21 mouse cellular contexts compared by ENCODE assay signal in the genomic region with DNA sequence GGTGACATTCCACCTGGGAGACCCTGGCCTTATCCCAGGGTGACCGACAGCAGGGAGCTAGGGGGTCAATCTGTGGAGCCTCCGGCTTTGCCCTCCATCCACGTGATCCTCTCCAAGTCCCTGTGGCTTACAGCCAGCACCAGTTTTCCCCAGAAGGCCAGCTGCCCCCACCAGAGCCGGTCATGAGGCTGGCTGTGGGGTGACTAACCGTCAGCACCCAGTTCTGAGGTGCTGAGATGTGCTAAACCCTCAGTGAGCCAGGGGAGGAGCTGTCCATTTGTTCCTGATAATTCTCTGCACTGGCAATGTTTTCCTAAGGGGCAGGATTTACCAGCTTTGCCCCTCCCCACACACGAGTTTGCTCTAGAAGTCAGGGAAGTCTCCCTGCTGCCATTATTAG. TPM values are rescaled to one million over a fixed set of nuclear protein-coding genes. Genes with fewer than 3 reads are reported as not detected.
DNase-seq lines count a peak whose midpoint lies in the region; ATAC-seq and TF ChIP-seq lines count a peak whose summit lies in the region.
"Had no signal": no experiment of that assay in that cellular context is flagged by ENCODE, and none has a peak within 500 bp of the region (broad histone marks: within the 10 kb centered on the region; RNA-seq: fewer than 3 reads in every experiment).

No protein-coding gene starts in this region.

- ATAC-seq in heart, postnatal 0 days (ENCODE audit: insufficient read depth, low read depth), result peak; percentile 82
- peak; percentile 31; the same call in 1 of the 2 replicates for ATAC-seq in liver, embryonic 13.5 days (ENCODE audit: low read depth)
- no peak for ATAC-seq in liver, postnatal 0 days
- ATAC-seq: forebrain, embryonic 15.5 days; liver, embryonic 12.5 days; midbrain, embryonic 15.5 days had no signal

- H3K4me2 ChIP-seq in heart, postnatal 0 days (ENCODE audit: low read depth, low read length), result no peak overlapping the region
- no peak overlapping the region for H3K4me2 ChIP-seq in liver, embryonic 13.5 days
- H3K4me2 ChIP-seq in liver, postnatal 0 days (ENCODE audit: low read depth, low read length), result no peak overlapping the region
- H3K4me2 ChIP-seq: embryonic facial prominence, embryonic 15.5 days; forebrain, embryonic 15.5 days; hindbrain, embryonic 13.5 days; limb, embryonic 12.5 days; liver, embryonic 12.5 days; lung, embryonic 15.5 days; midbrain, embryonic 15.5 days; neural tube, embryonic 12.5 days had no signal

- H3K9ac ChIP-seq in heart, postnatal 0 days (replicated peaks; ENCODE audit: low read depth, low read length), result no peak overlapping the region
- no peak overlapping the region for H3K9ac ChIP-seq in liver, embryonic 13.5 days
- H3K9ac ChIP-seq in liver, postnatal 0 days (replicated peaks), result no peak overlapping the region
- H3K9ac ChIP-seq: embryonic facial prominence, embryonic 15.5 days; forebrain, embryonic 15.5 days; hindbrain, embryonic 13.5 days; limb, embryonic 12.5 days; liver, embryonic 12.5 days; lung, embryonic 15.5 days; midbrain, embryonic 15.5 days; neural tube, embryonic 12.5 days had no signal

- 23% methylated on average over 6 of the region's 6 CpGs for WGBS in heart, postnatal 0 days
- 62% methylated on average over 6 of the region's 6 CpGs for WGBS in liver, embryonic 13.5 days (ENCODE audit: insufficient replicate concordance)
- 70% methylated on average over 6 of the region's 6 CpGs for WGBS in liver, postnatal 0 days (ENCODE audit: insufficient replicate concordance)

- intact Hi-C loops in heart, postnatal 14 days (cut with DNase I), result no loop called here

- peaks cover 18% of the 10 kb centered on the region for H3K4me1 ChIP-seq in heart, postnatal 0 days (ENCODE audit: control insufficient read depth, insufficient read depth)
- peaks cover 21% of the 10 kb centered on the region for H3K4me1 ChIP-seq in liver, embryonic 13.5 days (replicated peaks)
- H3K4me1 ChIP-seq in liver, postnatal 0 days (ENCODE audit: insufficient read depth), result peaks cover 17% of the 10 kb centered on the region
- H3K4me1 ChIP-seq: embryonic facial prominence, embryonic 15.5 days; forebrain, embryonic 15.5 days; hindbrain, embryonic 13.5 days; limb, embryonic 12.5 days; lung, embryonic 15.5 days; midbrain, embryonic 15.5 days; neural tube, embryonic 12.5 days had no signal

- TF ChIP-seq EP300 in heart, postnatal 0 days (IDR thresholded peaks at IDR 0.05; ENCODE audit: low read depth), result peak; percentile 62; the same call in 1 of the 2 replicates
- no peak for TF ChIP-seq EP300 in liver, postnatal 0 days (IDR thresholded peaks at IDR 0.05; ENCODE audit: low read depth)

- peak overlapping the region; percentile 18 for H3K27ac ChIP-seq in heart, postnatal 0 days (ENCODE audit: low read depth)
- H3K27ac ChIP-seq in liver, embryonic 13.5 days, result no peak overlapping the region
- H3K27ac ChIP-seq in liver, postnatal 0 days (ENCODE audit: low read depth), result no peak overlapping the region
- H3K27ac ChIP-seq: embryonic facial prominence, embryonic 15.5 days; forebrain, embryonic 15.5 days; hindbrain, embryonic 13.5 days; limb, embryonic 12.5 days; liver, embryonic 12.5 days; lung, embryonic 15.5 days; midbrain, embryonic 15.5 days; neural tube, embryonic 12.5 days had no signal

- no peak overlapping the region for H3K4me3 ChIP-seq in heart, postnatal 0 days (ENCODE audit: low read depth, low read length)
- H3K4me3 ChIP-seq in liver, embryonic 13.5 days (replicated peaks), result no peak overlapping the region
- no peak overlapping the region for H3K4me3 ChIP-seq in liver, postnatal 0 days (ENCODE audit: low read depth, low read length)
- H3K4me3 ChIP-seq: embryonic facial prominence, embryonic 15.5 days; forebrain, embryonic 15.5 days; hindbrain, embryonic 13.5 days; limb, embryonic 12.5 days; liver, embryonic 12.5 days; lung, embryonic 15.5 days; midbrain, embryonic 15.5 days; neural tube, embryonic 12.5 days had no signal

- DNase-seq in heart, adult 11 months, result peak; percentile 90
- DNase-seq in heart, postnatal 14 days, result no peak
- peak; percentile 67 for DNase-seq in heart, postnatal 0 days (ENCODE audit: low spot score)
- no peak for DNase-seq in heart, adult 8-10 months (ENCODE audit: low spot score)
- no peak for DNase-seq in liver, embryonic 13.5 days
- no peak for DNase-seq in liver, postnatal 0 days
- no peak for DNase-seq in layer of hippocampus, adult 8-10 months (ENCODE audit: low spot score in 2 of 2)
- no peak for DNase-seq in lung, postnatal 25 days (ENCODE audit: low spot score)
- DNase-seq: adrenal gland, postnatal 25 days; cerebellum, adult 9-11 months; gastrocnemius, postnatal 14 days; lung, postnatal 4 days; right cerebral cortex, postnatal 14 days had no signal

- no peaks in the 10 kb centered on the region for H3K36me3 ChIP-seq in heart, postnatal 0 days (replicated peaks; ENCODE audit: control insufficient read depth, insufficient read depth, low read length)
- no peaks in the 10 kb centered on the region for H3K36me3 ChIP-seq in liver, embryonic 13.5 days
- no peaks in the 10 kb centered on the region for H3K36me3 ChIP-seq in liver, postnatal 0 days (replicated peaks; ENCODE audit: insufficient read depth, low read length)
- H3K36me3 ChIP-seq: embryonic facial prominence, embryonic 15.5 days; forebrain, embryonic 15.5 days; hindbrain, embryonic 13.5 days; limb, embryonic 12.5 days; liver, embryonic 12.5 days; lung, embryonic 15.5 days; midbrain, embryonic 15.5 days; neural tube, embryonic 12.5 days had no signal

- H3K9me3 ChIP-seq in heart, postnatal 0 days (replicated peaks; ENCODE audit: control insufficient read depth, low read length), result peaks cover 8% of the 10 kb centered on the region
- H3K9me3 ChIP-seq in liver, embryonic 13.5 days (replicated peaks), result no peaks in the 10 kb centered on the region
- no peaks in the 10 kb centered on the region for H3K9me3 ChIP-seq in liver, postnatal 0 days (ENCODE audit: low read length)
- H3K9me3 ChIP-seq: embryonic facial prominence, embryonic 15.5 days; forebrain, embryonic 15.5 days; hindbrain, embryonic 13.5 days; limb, embryonic 12.5 days; liver, embryonic 12.5 days; lung, embryonic 15.5 days; midbrain, embryonic 15.5 days; neural tube, embryonic 12.5 days had no signal

- H3K27me3 ChIP-seq in heart, postnatal 0 days (ENCODE audit: control insufficient read depth, insufficient read depth, low read length), result no peaks in the 10 kb centered on the region
- H3K27me3 ChIP-seq in liver, embryonic 13.5 days, result no peaks in the 10 kb centered on the region
- H3K27me3 ChIP-seq in liver, postnatal 0 days (ENCODE audit: insufficient read depth, low read length), result no peaks in the 10 kb centered on the region
- H3K27me3 ChIP-seq: embryonic facial prominence, embryonic 15.5 days; forebrain, embryonic 15.5 days; hindbrain, embryonic 13.5 days; limb, embryonic 12.5 days; lung, embryonic 15.5 days; midbrain, embryonic 15.5 days; neural tube, embryonic 12.5 days had no signal

- TF ChIP-seq CTCF in heart, postnatal 0 days (IDR thresholded peaks at IDR 0.05; ENCODE audit: low read depth), result no peak
- no peak for TF ChIP-seq CTCF in liver, postnatal 0 days (IDR thresholded peaks at IDR 0.05; ENCODE audit: low read depth)

RNA-seq across cellular contexts. Expression of a gene that starts 40.3 kb away (rescaled TPM):
- total RNA-seq in heart, postnatal 14 days (2021), result 100 to 1,000 TPM; 273 to 386 TPM
- 35.3 and 71.7 TPM in 2 replicates for total RNA-seq in heart, postnatal 0 days (2014; rRNA removed; ENCODE audit: low replicate concordance)
- 46.5 and 57.1 TPM in 2 replicates for polyA plus RNA-seq in heart, postnatal 0 days (2015; fragmentation: Nextera tagmentation; extraction: Ambion mirVana)
- total RNA-seq in heart, adult 8-10 months (2022), result 10 to 100 TPM; 21.4 to 53.5 (median 38.0) TPM
- 262 and 322 TPM in 2 replicates for polyA plus RNA-seq in liver, embryonic 13.5 days (2015; fragmentation: Nextera tagmentation; extraction: Ambion mirVana)
- 85.1 and 103 TPM in 2 replicates for polyA plus RNA-seq in liver, postnatal 0 days (2015; fragmentation: Nextera tagmentation; extraction: Ambion mirVana)
- 10 to 100 TPM; 54.4 to 75.4 (median 58.0) TPM for total RNA-seq in layer of hippocampus, adult 8-10 months (2022)

Comparison
In these comparisons a context has a peak if more than half of its experiments do, and no peak if none do; other contexts are left out.
1. DNase-seq: peak in heart, adult 11 months (single experiment) and heart, postnatal 0 days (single experiment); none in heart, postnatal 14 days (0 of 2), heart, adult 8-10 months (single experiment), liver, embryonic 13.5 days (single experiment), liver, postnatal 0 days (single experiment), layer of hippocampus, adult 8-10 months (0 of 2) and lung, postnatal 25 days (single experiment).